Mouse (Mus musculus): Measurements from ENCODE around the gene Calcoco2.
"Not testable (repeated sequence)": the region's sequence is repeated elsewhere in the genome, so short reads cannot be mapped to it uniquely, and the experiment has no call there.

Calcoco2 gene

DNA sequence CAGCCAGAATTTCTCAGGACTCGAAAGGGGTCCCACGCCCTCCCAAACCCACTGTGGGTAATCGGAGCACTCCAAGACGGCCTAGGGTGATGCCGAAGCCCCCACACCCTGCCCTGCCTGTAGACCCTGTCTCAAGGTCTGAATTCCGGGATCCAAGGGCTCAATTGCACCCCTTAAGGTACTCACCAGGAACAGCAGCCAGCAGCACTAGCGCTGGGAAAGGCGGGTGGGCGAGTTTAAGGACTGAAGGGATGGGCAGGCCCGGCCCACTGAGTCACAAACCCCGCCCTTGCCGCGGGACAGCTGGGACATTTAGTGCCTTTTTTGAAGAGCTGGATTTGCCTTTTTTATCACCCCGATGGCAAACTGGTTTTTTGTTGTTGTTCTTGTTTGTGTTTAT, at the start of gene Calcoco2:
Gene Calcoco2 (minus strand): TSS at position 214 of the 400 bp plus-strand sequence.
- DNase-seq (ENCODE audit: low spot score), result no peak

DNA sequence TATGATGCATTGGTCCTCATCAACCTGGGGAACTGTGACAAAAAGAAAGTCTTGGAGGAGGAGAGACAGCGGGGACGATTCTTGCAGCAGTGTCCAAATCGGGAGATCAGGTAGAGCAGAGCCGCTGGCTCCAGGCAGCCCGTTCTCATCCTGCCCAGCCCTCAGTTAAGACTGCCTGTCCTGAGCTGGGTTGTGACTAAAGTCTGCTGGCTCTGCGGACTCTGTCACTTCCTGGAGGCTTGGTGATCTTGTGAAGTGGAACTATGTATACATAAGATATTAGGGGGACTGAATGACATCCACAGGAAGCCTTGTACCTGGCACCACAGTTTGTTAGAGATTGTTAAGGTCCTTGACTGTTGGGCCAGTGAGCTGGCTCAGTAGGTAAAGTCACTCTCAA, 35.7 kb upstream of the Calcoco2 start:
- no peak for DNase-seq (ENCODE audit: low spot score)

DNA sequence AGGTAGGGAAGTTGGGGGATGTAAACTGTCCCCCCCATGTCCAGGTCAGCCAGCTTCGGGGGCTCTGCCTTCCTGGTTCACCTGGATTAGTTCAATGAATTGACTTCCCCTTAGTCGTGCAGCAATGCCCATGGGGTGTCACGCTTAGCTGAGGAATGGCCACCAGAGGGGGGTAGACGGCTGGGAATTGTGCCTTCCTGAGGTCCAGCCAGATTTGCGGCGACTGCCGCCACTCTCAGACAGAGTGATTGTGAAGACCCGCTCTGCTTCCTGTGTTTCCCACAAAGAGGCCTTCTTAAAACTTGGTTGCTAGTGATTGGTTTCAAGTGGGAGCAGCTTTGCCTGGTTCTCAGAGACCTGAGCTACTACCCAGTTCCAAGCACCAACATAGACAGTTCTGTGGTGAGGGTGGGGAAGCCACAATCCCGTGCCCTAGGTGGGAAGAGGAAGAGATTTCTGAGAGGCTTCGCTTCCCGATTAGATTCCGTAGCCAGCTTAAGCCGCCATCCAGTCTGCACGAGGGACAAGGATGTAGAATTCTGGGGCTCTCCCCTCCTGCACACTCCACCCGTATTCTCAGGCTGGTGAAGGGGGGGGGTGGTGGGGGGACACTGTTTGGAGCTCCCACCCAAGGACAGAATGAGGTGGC, 34.0 kb upstream of the Calcoco2 start:
- peak; percentile 85 for DNase-seq (ENCODE audit: low spot score)

DNA sequence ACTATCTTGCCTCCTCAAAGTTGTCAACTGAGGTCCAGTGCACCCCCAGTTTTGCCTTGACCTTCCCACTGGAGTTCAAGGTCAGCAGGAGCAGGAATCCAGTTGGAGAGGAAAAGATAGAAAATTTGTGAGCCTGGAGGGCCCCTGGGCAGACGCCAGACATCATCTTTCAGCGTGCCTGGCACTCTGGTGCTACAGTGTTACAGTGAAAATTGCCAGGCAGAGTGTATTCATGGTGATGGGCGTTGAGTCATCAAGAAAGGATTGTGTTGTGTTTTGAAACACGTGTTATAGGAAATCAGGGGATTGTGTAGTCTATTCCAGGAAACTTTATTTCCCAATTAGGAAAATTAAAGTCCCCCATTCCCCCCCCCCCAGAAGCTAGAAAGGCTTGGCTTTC, 32.0 kb upstream of the Calcoco2 start:
- DNase-seq (ENCODE audit: low spot score), result no peak

DNA sequence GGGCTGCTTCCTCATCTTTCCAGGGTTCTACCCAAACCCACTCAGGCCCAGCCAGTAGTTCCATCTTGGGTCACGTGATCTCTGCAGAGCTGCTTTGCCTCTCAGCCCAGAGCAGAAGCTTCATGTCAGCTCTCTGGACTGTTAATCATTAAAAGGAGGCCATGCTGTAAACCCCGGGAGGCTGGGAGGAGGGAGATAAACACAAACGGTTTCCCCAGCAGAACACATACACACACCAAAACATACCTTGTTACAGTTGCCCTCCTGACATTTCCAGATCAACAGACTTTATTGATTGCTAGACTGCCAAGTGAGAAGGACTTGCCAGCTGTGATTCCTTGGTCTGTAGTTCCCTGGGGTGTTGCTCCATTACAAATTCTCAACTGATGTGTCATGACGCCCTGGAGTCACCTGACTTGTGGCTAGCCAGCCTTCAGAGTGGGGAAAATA, 29.0 kb upstream of the Calcoco2 start:
- no peak for DNase-seq (ENCODE audit: low spot score)

DNA sequence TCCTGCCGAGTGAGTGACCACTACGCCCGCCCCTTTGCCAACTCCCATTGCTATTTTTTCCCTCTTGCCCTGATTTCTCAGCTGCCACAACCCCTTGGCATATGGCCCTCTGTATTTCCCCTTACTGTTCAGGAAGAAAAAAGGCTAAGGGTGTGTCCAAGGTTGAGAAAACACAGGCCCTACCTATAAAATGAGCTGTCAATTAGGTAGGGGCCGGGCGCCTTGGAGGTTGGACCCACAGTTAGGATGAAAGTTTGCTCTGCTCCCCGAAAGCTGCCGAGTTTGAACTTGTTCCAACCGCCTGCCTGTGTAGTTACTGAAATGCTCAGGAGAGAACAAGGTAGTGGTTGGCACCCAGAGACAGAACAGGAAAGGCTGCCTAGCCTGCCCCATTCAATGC, 24.1 kb upstream of the Calcoco2 start:
- DNase-seq (ENCODE audit: low spot score), result no peak

DNA sequence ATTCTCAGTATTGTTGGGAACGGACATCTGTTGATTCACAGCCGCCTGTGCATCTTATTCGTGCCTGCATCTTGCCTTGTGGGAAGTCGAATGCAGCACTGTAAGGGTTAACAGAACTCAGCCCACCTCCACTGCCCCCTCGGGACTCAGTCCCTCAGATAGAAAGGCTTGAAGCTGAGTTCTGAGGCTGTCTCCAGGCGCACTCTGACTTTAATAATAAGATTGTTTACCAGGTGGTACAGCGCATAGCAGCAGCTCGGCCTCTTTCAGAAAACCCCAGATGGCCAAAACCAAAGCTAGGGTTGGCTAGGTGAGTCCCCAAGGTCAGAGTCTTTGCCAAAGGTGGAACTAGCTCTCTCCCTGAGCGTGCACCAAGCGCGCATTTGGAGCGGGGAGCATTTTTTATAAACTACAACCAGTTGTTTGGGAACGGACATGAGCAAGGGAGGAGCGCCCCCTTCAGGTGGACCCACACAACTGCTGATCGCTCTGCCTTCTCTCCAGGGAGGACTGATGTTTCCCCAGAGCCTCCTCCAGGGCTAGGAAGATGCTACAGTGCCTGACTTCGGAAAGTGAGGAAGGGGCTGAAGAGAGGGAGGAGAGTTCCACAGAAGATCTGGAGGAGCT, 21.6 kb upstream of the Calcoco2 start, which contains the start of gene Ttll6:
Gene Ttll6 (plus strand): TSS at position 548 of the 627 bp plus-strand sequence.
- peak; percentile 87 for DNase-seq (ENCODE audit: low spot score)

DNA sequence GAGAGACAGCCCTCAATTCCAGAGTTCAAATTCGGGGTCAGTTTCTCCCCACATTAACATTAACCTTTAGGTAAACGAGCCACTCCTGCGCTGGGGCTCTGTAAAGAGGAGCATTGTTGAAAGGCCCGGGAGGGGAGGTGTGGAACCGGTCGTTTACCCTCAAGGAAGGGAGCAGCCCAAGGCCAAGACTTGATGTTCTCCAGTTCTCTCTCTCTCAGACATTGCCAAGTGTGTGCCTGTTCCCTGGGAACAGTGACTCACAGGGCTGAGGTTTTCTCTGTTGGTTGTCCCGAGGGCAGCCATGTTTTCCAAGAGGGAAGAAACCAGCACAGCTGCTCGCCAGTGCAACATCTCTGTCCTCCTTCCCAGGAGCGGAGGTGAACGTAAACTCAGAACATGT, 18.8 kb upstream of the Calcoco2 start:
- no peak for DNase-seq (ENCODE audit: low spot score)

DNA sequence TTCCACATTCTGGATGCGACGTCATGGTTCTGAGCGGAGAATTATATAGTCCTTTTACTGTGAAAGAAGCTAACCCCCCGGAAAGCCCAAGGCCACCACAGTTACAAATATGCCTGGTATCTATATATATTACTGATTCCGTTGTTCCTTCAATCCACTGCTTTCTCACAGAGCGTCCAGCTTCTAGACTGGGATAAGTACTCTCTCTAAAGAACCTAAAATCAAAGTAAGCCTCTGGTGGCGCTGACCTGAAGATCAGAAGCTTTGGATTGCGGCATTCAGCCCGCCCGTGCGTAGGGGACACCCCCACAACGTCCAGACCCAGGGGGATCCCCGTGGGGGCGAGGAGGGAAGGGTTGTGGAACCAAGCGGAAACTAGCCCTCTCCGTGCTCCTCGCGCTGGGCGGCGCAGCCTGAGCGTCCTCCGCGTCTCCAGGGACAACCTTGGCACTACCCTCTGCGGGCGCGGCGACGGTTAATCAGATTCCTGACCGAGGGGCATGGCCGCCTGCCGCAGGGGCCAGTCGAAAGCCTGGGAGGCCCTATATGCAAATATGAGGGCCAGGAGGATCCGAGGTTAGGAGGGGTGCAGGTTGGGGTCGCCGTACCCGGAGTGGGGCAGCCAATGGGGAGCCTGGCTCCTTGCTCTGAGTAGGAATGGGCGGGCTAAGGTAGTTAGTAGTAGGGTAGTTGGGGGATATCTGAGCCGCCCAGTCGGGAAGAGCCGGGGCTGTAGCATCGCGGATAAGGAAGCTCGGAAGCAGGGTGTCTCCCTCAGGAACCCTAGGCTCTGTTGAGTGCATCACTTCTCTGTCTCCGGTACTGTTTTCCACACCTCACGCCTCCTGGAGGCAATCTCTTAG, 12.5 kb upstream of the Calcoco2 start:
- DNase-seq (ENCODE audit: low spot score), result peak; percentile 61

DNA sequence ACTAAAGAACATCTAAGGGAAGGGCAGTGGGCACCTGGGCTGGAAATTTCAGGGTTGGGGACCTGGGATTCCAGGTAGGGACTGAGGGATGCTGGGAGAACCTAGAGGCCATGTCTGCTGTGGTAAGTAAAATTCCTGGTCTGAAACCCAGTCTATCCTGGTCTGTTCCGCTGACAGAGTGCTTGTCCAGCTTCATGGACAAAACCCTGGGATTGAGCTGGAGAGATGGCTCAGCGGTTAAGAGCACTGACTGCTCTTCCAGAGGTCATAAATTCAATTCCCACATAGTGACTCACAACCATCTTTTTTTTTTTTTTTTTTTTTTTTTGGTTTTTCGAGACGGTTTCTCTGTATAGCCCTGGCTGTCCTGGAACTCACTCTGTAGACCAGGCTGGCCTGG, 11.0 kb upstream of the Calcoco2 start:
- not testable (repeated sequence) for DNase-seq (ENCODE audit: low spot score)

DNA sequence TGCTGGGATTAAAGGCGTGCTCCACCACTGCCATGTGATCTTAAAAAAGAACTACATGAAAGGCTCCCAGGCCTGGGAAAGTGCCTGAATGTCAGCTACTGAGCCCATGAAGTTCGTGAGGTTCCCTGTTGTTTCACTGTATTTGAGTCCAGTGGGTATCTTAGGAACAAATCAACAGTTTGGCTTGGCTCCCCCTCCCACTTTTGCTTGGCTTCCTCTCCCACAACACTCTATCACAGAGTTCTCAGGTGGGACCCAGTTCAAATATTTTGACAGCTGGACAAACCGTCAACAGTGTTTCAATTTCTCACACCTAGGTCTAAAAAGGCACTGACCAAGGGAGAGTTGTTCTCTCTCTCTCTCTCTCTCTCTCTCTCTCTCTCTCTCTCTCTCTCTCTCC, 7.6 kb upstream of the Calcoco2 start:
- no peak for DNase-seq (ENCODE audit: low spot score)

DNA sequence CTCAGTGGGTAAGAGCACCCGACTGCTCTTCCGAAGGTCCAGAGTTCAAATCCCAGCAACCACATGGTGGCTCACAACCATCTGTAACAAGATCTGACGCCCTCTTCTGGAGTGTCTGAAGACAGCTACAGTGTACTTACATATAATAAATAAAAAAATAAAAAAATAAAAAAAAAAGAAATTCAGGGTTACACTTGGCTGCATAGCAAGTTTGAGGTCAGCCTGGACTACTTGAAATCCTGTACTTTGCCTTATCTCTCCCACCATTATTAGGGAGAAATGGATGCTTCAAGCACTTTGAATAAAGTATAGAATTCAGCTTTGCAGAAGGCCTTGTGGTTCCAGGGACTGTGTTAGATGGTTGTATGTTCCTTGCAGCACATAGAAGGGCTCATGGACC, 5.2 kb upstream of the Calcoco2 start:
- DNase-seq (ENCODE audit: low spot score), result not testable (repeated sequence)

DNA sequence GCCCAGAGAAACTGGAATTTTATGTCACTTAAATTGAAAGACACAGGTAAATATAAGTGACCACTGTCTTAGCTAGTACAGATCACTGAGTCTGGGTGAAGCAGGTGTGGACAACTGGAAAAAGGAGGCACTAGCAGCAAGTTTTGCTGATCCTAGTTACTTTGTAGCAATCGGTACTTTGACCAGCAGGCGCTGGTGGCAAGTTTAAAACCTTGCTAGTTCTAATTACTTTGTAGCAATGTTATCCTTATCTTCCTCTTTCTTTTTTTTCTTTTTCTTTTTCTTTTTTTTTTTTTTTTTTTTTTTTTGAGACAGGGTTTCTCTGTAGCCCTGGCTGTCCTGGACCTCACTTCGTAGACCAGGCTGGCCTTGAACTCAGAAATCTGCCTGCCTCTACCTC, 4.4 kb upstream of the Calcoco2 start:
- DNase-seq (ENCODE audit: low spot score), result no peak

DNA sequence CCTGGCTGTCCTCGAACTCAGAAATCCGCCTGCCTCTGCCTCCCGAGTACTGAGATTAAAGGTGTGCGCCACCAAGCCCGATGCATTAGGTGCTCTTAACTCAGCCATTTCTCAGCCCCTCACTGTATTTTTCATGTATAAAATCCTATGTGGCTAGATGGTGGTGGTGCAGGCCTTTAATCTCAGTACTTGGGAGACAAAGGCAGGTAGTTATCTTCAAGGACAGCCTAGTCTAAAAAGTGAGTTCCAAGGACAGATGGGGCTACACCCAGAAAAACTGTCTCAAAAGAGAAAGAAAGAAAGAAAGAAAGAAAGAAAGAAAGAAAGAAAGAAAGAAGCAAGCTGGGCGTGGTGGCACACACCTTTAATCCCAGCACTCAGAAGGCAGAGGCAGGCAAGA, 3.7 kb upstream of the Calcoco2 start:
- DNase-seq (ENCODE audit: low spot score), result no peak

DNA sequence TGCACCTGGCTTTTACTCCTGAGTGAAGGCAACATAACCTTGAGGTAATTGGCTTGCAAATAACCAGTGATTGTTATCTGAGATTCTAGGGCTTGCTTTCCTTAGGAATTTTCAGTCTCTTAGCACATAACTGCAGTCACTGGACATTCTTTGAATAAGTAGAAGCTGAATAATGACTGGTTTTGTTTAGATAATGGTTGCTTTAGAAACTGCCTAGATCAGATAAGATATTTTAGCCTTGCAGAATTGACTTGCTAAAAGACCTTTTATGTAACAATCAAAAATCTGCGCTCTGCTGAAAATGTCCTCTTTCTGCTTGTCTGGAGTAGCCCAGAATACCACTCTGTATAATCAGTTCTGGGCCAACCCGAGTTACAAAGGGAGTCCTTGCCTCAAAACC, 2.3 kb upstream of the Calcoco2 start:
- DNase-seq (ENCODE audit: low spot score), result no peak

DNA sequence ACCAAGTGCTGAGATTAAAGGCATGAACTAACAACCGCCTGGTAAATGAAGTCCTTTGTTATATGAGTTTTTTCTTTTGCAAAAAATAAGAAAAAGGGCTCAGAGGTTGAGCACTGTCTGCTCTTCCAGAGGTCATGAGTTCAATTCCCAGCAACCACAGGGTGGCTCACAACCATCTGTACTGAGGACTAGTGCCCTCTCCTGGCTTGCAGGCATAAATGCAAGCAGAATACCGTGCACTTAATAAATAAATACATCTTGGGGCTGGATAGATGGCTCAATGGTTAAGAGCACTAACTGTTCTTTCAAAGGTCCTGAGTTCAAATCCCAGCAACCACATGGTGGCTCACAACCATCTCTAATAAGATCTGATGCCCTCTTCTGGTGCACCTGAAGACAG, 814 bp downstream of the Calcoco2 start:
- not testable (repeated sequence) for DNase-seq (ENCODE audit: low spot score)

DNA sequence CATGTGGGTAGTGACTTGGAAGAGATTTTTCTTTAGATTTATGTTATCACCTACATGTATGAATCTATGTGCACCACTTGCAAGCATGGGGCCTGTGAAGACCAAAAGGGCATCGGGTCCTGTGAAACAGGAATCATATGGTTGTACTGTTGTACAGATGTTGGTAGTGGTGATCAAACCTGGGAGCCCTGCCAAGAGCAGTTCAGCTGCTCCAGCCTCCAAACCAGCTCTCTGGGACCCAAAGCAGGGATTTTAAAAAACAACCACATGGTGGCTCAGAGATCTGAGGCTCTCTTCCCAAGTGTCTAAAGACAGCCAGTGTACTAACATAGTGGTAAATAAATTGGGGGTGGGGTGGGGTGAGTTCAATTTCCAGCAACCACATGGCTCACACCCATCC, 3.4 kb downstream of the Calcoco2 start:
- DNase-seq (ENCODE audit: low spot score), result no peak

DNA sequence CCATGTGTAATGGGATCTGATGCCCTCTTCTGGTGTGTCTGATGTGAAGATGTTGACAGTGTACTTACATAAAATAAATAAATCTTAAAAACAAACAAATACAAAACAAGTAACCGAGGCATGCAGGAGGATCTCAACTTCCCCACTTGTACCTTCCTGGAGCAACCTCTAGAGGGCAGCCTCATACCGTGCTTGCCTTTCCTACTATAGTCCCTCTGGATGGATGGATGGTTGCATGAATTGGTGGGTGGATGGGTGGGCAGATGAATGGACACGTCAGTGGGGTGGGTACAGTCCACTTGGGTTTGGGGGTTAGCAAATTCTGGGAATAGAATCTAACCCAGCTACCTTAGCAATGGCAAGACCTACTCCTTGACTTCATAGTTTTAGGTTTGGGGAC, 18.4 kb downstream of the Calcoco2 start:
- DNase-seq (ENCODE audit: low spot score), result peak; percentile 65

DNA sequence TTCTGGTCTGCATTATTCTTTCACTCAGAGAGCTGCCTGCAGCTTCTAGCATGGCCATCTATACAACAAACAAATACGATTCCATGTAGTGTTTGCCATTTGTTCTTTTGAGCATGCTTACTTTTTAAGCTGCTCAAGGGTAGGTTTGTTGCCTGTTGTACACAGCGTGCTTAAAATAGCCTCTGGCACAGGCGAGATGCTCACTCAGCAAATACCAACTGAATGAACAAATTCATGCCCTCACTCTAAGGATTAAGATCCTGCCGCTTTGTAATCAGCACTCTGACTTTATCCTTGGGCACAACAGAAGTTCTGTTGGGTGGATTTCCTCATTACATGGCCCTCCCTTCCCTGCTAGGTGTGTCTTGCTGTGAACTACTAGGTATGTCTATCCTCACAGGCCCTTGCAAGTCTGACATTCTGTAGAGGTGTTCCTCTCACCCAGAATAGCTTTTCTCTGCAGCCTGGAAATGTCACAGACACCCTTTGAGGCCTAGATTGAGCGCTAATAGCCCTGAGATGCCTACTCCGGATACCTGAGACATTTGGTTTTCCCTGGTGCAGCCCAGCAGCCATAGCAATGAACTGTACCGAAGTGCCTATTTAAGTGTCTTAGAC, 19.0 kb downstream of the Calcoco2 start:
- DNase-seq (ENCODE audit: low spot score), result no peak

DNA sequence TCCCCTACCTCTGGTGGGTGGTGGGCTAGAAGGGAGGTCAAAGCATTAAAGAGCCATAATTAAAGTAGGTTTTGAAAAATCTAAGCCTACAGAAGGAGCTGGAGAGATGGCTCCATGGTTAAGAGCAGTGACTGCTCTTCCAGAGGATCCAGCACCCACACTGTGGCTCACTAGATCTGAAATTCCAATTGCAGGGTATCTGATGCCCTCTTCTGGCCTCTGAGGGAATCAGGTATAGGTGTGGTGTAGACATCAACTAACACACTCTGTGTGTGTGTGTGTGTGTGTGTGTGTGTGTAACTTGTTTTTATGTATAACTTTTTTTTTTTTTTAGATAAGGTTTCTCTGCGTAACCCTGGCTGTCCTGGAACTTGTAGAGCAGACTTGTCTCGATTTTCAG, 20.7 kb downstream of the Calcoco2 start:
- no peak for DNase-seq (ENCODE audit: low spot score)

DNA sequence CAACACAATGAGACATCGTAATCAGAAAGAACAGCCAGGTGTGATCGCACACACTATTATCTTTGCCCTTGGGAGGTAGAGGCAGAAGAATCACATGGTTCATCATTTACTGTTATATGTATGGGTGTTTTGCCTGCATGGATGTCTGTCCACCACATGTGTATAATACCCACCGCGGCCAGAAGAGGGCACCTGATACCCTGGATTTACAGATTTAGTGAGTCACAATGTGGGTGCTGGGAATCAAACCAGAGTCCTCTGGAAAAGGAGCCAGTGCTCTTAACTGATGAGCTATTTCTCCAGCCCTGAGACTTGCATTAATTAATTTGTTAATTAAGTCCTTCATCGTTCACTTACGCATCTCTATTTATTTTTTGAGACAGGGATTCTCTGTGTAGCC, 23.8 kb downstream of the Calcoco2 start:
- no peak for DNase-seq (ENCODE audit: low spot score)

DNA sequence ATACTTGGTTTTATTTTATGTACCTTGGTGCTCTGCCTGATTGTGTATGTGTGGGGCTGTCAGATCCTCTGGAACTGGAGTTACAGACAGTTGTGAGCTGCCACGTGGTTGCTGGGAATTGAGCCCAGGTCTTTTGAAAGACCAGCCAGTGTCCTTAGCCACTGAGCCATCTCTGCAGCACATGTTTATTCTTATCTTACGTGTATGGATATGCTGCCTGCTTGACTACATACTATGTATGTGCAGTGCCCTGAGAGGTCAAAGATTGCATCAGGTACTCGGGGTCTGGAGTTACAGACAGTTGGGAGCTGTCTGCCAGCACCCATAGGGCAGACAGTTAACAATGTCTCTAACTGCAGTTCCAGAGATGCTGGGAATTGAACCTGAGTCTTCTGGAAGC, 29.1 kb downstream of the Calcoco2 start:
- DNase-seq (ENCODE audit: low spot score), result no peak

DNA sequence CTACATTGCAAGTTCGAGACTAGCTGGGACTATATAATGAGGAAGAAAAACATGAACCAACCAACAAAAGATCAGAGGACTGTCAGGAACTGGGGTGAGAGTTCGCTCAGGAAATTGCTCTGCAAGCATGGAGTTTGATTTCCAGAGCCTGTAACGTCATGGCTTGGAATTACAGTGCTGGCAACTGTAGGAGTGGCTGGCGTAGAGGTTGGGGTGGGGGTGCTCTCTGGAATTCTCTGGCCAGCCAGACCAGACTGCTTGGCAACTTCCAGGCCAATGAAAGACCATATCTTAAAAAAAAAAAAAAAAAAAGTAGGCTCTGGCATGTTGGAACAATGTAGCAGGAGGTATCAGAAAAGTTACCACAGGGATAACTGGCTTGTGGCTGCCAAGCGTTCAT, 31.0 kb downstream of the Calcoco2 start:
- no peak for DNase-seq (ENCODE audit: low spot score)
